Mouse (Mus musculus) liver, embryonic 14.5 days (tissue): ENCODE results near the gene Csf1.

Experiments
- CTCF ChIP-seq: IDR thresholded peaks from 2 replicates; pipeline ENCODE4 v1.5.1; 2016; ENCODE audit warnings: antibody characterized with exemption, low read depth, control low read depth
- EP300 ChIP-seq: IDR thresholded peaks from 2 replicates; pipeline ENCODE4 v1.6.1; 2016; ENCODE audit warnings: antibody characterized with exemption, low read depth

DNA sequence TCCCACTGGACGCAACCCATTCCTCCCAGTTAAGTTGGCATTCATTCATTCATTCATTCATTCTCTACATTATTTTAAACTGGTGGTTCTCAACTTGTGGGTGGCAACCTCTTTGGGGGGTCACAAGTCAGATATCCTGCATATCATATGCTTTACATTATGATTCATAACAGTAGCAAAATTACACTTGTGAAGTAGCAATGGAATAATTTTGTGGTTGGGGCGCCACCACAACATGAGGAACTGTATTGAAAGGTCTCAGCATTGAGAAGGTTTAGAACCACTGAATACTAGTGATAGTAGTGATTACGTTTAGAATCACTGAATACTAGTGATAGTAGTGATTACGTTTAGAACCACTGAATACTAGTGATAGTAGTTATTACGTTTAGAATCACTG lies 1.2 kb upstream of the Csf1 start:
- TF ChIP-seq CTCF (no peak), EP300 (no peak)
